Mouse (Mus musculus): ENCODE measurements around the gene Tmem108. TPM values are rescaled to one million over a fixed set of nuclear protein-coding genes. Genes with fewer than 3 reads are reported as not detected.

Gene Tmem108
- polyA plus RNA-seq, 1 experiment from 2014 or later, result 3.3 TPM

DNA sequence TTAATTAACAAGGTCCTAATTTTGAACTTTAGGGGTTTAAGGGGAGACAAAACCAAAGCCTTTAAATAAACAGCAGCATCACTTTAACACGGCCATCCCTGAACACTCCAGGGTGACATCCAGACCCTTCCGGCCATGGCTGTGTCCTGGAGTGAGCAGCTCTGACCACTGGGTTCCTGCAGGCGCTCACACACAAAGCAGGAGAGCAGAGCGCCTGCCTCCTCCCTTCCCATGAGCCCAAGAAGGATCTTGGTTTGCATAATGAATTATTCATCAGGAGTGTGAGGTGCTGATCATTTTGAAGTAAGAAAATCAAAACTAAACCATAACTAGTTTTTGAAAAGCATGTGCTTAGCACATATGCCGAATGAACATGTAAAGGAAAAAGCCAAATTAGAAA lies 237.0 kb downstream of the Tmem108 start:
- no peaks in the 10 kb centered on the region for H3K4me1 ChIP-seq (replicated peaks; ENCODE audit: control insufficient read depth, insufficient read depth, low read length)
- no peaks in the 10 kb centered on the region for H3K36me3 ChIP-seq (ENCODE audit: control insufficient read depth, insufficient read depth)
- H3K9me3 ChIP-seq (ENCODE audit: control insufficient read depth), result no peaks in the 10 kb centered on the region
- 63% methylated on average over 5 of the region's 5 CpGs for WGBS
- TF ChIP-seq CTCF (IDR thresholded peaks at IDR 0.05; ENCODE audit: low read depth), result no peak
- no peaks in the 10 kb centered on the region for H3K27me3 ChIP-seq (replicated peaks; ENCODE audit: control insufficient read depth, insufficient read depth, low read length)
- H3K27ac ChIP-seq (ENCODE audit: low read depth, low read length), result no peak overlapping the region
- no peak for ATAC-seq
- H3K9ac ChIP-seq (ENCODE audit: low read depth, low read length), result no peak overlapping the region
- no peak overlapping the region for H3K4me2 ChIP-seq (replicated peaks; ENCODE audit: low read depth)
- no peak overlapping the region for H3K4me3 ChIP-seq (ENCODE audit: low read depth, low read length)

DNA sequence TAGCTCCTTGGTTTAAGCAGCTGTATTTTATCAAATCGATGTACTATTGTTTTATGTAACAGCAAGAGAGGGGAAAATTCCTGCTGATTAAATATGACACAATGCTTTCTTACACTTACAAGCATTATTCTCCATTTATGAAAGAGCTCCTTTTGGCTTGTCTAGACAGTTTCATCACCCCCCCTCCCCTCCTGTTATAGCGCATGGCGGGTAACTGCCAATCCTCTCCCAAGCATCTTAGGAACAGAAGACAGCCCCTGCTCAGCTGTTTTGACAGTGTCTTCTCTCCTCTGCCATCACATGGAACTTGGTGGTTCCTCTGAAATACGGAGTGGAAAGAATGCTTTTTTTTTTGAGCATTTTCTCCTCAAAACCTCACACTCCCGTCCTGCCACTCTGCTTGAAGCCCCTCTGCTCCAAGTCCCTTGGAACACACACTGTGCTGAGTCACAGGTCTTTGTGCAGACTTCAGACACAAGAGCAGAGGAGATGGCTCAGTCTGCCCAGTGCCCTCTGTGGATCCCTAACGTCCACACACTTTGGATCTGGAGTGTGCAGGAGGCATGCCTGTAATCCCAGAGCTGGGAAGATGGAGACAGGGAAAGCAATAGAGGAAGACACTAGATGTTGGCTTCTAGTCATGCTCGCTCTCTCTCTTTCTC lies 237.8 kb downstream of the Tmem108 start:
- WGBS, result 70% methylated on average over 7 of the region's 7 CpGs

DNA sequence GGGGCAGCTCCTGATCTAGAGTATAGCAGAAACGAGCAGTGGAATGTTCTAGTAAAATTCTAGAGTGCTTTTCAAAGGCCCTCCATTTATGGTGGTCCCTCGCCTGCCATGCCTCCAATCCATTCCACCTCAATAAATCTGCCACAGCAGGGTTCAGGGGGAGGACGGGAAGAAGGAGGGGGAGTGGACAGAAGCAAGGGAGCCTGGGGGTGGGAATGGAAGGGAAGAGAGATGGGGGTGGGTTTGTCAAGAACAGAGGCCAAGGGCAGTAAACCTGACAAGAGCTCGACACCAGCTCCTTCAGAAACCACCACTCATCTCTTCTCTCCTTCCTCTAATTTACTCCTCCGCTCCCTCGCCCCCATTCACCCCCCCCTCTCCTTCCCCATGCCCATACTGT lies 238.6 kb downstream of the Tmem108 start:
- ATAC-seq, result no peak
- H3K4me3 ChIP-seq (ENCODE audit: low read depth, low read length), result no peak overlapping the region
- H3K9ac ChIP-seq (ENCODE audit: low read depth, low read length), result no peak overlapping the region
- H3K27me3 ChIP-seq (replicated peaks; ENCODE audit: control insufficient read depth, insufficient read depth, low read length), result no peaks in the 10 kb centered on the region
- no peak overlapping the region for H3K4me2 ChIP-seq (replicated peaks; ENCODE audit: low read depth)
- no peaks in the 10 kb centered on the region for H3K9me3 ChIP-seq (ENCODE audit: control insufficient read depth)
- H3K4me1 ChIP-seq (replicated peaks; ENCODE audit: control insufficient read depth, insufficient read depth, low read length), result no peaks in the 10 kb centered on the region
- H3K36me3 ChIP-seq (ENCODE audit: control insufficient read depth, insufficient read depth), result no peaks in the 10 kb centered on the region
- H3K27ac ChIP-seq (ENCODE audit: low read depth, low read length), result no peak overlapping the region
- TF ChIP-seq CTCF (IDR thresholded peaks at IDR 0.05; ENCODE audit: low read depth), result no peak
- 39% methylated on average over 6 of the region's 6 CpGs for WGBS

More for the DNA sequence above, 237.8 kb downstream of the Tmem108 start:
- H3K4me3 ChIP-seq (ENCODE audit: low read depth, low read length), result no peak overlapping the region
- H3K4me1 ChIP-seq (replicated peaks; ENCODE audit: control insufficient read depth, insufficient read depth, low read length), result no peaks in the 10 kb centered on the region
- ATAC-seq, result no peak
- no peaks in the 10 kb centered on the region for H3K27me3 ChIP-seq (replicated peaks; ENCODE audit: control insufficient read depth, insufficient read depth, low read length)
- TF ChIP-seq CTCF (IDR thresholded peaks at IDR 0.05; ENCODE audit: low read depth), result no peak
- no peaks in the 10 kb centered on the region for H3K36me3 ChIP-seq (ENCODE audit: control insufficient read depth, insufficient read depth)
- no peak overlapping the region for H3K27ac ChIP-seq (ENCODE audit: low read depth, low read length)
- H3K9ac ChIP-seq (ENCODE audit: low read depth, low read length), result no peak overlapping the region
- no peaks in the 10 kb centered on the region for H3K9me3 ChIP-seq (ENCODE audit: control insufficient read depth)
- H3K4me2 ChIP-seq (replicated peaks; ENCODE audit: low read depth), result no peak overlapping the region

DNA sequence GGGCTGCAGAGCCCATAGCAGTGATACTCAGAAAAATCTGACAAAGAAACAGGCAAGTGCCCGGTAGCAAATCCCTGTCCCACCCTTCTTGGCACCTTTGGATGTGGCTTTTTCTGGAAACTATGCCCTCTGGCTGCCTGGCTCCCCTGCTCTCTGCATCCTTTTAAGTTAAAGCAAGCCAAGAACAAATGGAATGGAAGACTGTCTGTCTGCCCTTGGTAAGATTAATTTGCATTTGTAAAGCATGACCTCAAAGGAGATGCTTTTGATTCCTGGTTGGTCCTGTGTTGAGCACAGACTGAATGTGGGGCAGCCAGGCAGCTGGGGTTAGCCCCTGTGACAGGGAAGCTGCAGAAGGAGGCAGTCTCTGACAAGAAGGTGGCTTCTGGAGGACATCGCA lies 247.8 kb downstream of the Tmem108 start:
- Histone ChIP-seq H3K36me3 (ENCODE audit: control insufficient read depth, insufficient read depth) (no peaks in the 10 kb centered on the region), H3K4me1 (replicated peaks; ENCODE audit: control insufficient read depth, insufficient read depth, low read length) (no peaks in the 10 kb centered on the region), H3K9me3 (ENCODE audit: control insufficient read depth) (no peaks in the 10 kb centered on the region), H3K4me2 (replicated peaks; ENCODE audit: low read depth) (no peak overlapping the region), H3K9ac (ENCODE audit: low read depth, low read length) (no peak overlapping the region), H3K4me3 (ENCODE audit: low read depth, low read length) (no peak overlapping the region), H3K27ac (ENCODE audit: low read depth, low read length) (no peak overlapping the region), H3K27me3 (replicated peaks; ENCODE audit: control insufficient read depth, insufficient read depth, low read length) (no peaks in the 10 kb centered on the region)
- no peak for TF ChIP-seq CTCF (IDR thresholded peaks at IDR 0.05; ENCODE audit: low read depth)
- 78% methylated on average over 2 of the region's 2 CpGs for WGBS
- ATAC-seq, result no peak

DNA sequence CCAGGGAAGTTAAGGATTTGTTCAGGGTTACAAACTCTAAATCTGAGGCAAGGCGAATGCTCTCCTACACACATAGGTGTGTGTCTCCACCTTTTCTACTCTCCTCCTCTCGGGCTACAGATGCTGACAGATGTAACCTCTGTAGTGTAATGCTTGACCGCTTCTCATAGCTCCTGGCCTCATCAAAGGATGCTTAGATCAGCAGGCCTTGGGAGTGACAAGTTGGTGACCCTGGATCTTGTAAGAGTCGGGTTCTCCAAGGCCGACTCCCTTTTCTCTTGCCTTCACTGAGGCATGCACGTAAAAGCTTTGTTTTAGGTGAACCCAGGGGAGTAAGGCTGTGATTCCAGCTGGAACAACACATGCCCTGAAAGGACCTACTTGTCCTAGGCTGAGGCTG lies 249.4 kb downstream of the Tmem108 start:
- no peak for TF ChIP-seq CTCF (IDR thresholded peaks at IDR 0.05; ENCODE audit: low read depth)
- ATAC-seq, result no peak
- Histone ChIP-seq H3K4me3 (ENCODE audit: low read depth, low read length) (no peak overlapping the region), H3K9me3 (ENCODE audit: control insufficient read depth) (no peaks in the 10 kb centered on the region), H3K4me1 (replicated peaks; ENCODE audit: control insufficient read depth, insufficient read depth, low read length) (no peaks in the 10 kb centered on the region), H3K27ac (ENCODE audit: low read depth, low read length) (no peak overlapping the region), H3K4me2 (replicated peaks; ENCODE audit: low read depth) (no peak overlapping the region), H3K9ac (ENCODE audit: low read depth, low read length) (no peak overlapping the region), H3K27me3 (replicated peaks; ENCODE audit: control insufficient read depth, insufficient read depth, low read length) (no peaks in the 10 kb centered on the region), H3K36me3 (ENCODE audit: control insufficient read depth, insufficient read depth) (no peaks in the 10 kb centered on the region)
- WGBS, result 82% methylated on average over 6 of the region's 6 CpGs

DNA sequence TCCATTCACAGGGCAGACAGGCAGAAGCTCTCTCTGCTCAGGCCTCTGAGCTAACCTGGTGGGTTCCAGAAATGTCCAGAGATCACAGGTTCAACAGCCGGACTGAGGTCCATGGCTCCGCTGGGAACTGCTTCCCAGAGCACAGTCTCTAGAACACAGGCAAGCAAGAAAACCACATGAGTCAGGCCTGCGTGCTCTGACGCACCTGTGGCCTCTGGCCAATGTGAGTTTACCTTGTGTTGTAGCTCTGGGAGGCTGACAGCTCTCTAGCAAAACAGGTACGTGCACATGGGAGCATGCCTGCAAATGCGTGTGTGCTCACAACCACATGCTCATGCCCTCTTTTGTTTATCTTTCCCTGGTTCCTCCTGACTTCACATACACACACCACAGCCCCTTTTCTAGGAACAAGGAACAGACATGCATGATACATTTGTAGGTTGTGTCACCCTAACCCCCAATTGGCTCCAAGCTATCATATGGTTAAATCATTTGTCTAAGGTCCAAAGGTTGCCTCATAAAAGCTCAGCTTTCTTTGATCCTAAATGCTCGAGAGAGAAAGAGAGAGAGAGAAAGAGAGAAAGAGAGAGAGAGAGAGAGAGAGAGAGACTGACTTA lies 254.6 kb downstream of the Tmem108 start:
- TF ChIP-seq CTCF (IDR thresholded peaks at IDR 0.05; ENCODE audit: low read depth), result no peak
- no peaks in the 10 kb centered on the region for H3K9me3 ChIP-seq (ENCODE audit: control insufficient read depth)
- H3K36me3 ChIP-seq (ENCODE audit: control insufficient read depth, insufficient read depth), result no peaks in the 10 kb centered on the region
- peak overlapping the region; percentile 66 for H3K27ac ChIP-seq (ENCODE audit: low read depth, low read length)
- ATAC-seq, result peak; percentile 93
- WGBS, result 26% methylated on average over 7 of the region's 7 CpGs
- H3K4me2 ChIP-seq (replicated peaks; ENCODE audit: low read depth), result peak overlapping the region; percentile 21
- H3K4me3 ChIP-seq (ENCODE audit: low read depth, low read length), result no peak overlapping the region
- H3K27me3 ChIP-seq (replicated peaks; ENCODE audit: control insufficient read depth, insufficient read depth, low read length), result no peaks in the 10 kb centered on the region
- H3K4me1 ChIP-seq (replicated peaks; ENCODE audit: control insufficient read depth, insufficient read depth, low read length), result peaks cover 12% of the 10 kb centered on the region
- no peak overlapping the region for H3K9ac ChIP-seq (ENCODE audit: low read depth, low read length)
